Mouse (Mus musculus): ENCODE data around the gene Sncg.
A peak's percentile ranks its signal among the peaks of the same experiment; 100 is the strongest.
"Not testable (repeated sequence)": the region's sequence is repeated elsewhere in the genome, so short reads cannot be mapped to it uniquely, and the experiment has no call there.

The Sncg gene

GRCm38 (mm10) chr14:34365147-34365507, 9.5 kb downstream of the Sncg start:
- DNase-seq, result no peak

- not testable (repeated sequence) for DNase-seq
These were observed 10.1 kb downstream of the Sncg start for GRCm38 (mm10) chr14:34364254-34365146.

- peak; percentile 51 for DNase-seq
These were observed 10.9 kb downstream of the Sncg start for GRCm38 (mm10) chr14:34363490-34364253.

GRCm38 (mm10) chr14:34362726-34363445, 11.7 kb downstream of the Sncg start:
- peak; percentile 41 for DNase-seq

GRCm38 (mm10) chr14:34362135-34362534, 12.5 kb downstream of the Sncg start:
- no peak for DNase-seq

GRCm38 (mm10) chr14:34360251-34360650, 14.3 kb downstream of the Sncg start:
- no peak for DNase-seq

- no peak for DNase-seq
These were observed 14.8 kb downstream of the Sncg start for GRCm38 (mm10) chr14:34359676-34360244.

GRCm38 (mm10) chr14:34357671-34358455, 16.7 kb downstream of the Sncg start:
- DNase-seq, result no peak

GRCm38 (mm10) chr14:34355301-34355700, 19.3 kb downstream of the Sncg start, which contains the start of gene Fam25c:
Fam25c (minus strand) TSS chr14:34355433.
- no peak for DNase-seq

- DNase-seq, result no peak
These were observed 20.1 kb downstream of the Sncg start for GRCm38 (mm10) chr14:34354456-34354855.

- DNase-seq, result no peak
These were observed 21.3 kb downstream of the Sncg start for GRCm38 (mm10) chr14:34353326-34353725.

- DNase-seq, result no peak
These were observed 22.1 kb downstream of the Sncg start for GRCm38 (mm10) chr14:34352523-34352922.

GRCm38 (mm10) chr14:34351660-34352059, 22.9 kb downstream of the Sncg start:
- DNase-seq, result no peak

GRCm38 (mm10) chr14:34349007-34349406, 25.6 kb downstream of the Sncg start:
- no peak for DNase-seq

- DNase-seq, result no peak
These were observed 26.3 kb downstream of the Sncg start for GRCm38 (mm10) chr14:34348301-34348700.

GRCm38 (mm10) chr14:34347084-34347483, 27.5 kb downstream of the Sncg start:
- DNase-seq, result no peak

- no peak for DNase-seq
These were observed 28.6 kb downstream of the Sncg start for GRCm38 (mm10) chr14:34345771-34346566.

GRCm38 (mm10) chr14:34344361-34344760, 30.2 kb downstream of the Sncg start:
- DNase-seq, result no peak

GRCm38 (mm10) chr14:34343078-34343477, 31.5 kb downstream of the Sncg start:
- DNase-seq, result no peak

GRCm38 (mm10) chr14:34341993-34342392, 32.6 kb downstream of the Sncg start:
- no peak for DNase-seq

- DNase-seq, result no peak
These were observed 35.1 kb downstream of the Sncg start for GRCm38 (mm10) chr14:34339446-34339845.
